Mouse (Mus musculus) cerebellum, postnatal 14 days (tissue): ENCODE measurements around the gene Ptprg.
A peak's percentile ranks its signal among the peaks of the same experiment; 100 is the strongest.

ENCODE experiments used
- DNase-seq, 2 experiments: peaks; one replicate each; pipeline ENCODE4 v3.0.0; 2021; ENCODE audit warnings: mixed read lengths in 2 of 2

Ptprg gene

DNA sequence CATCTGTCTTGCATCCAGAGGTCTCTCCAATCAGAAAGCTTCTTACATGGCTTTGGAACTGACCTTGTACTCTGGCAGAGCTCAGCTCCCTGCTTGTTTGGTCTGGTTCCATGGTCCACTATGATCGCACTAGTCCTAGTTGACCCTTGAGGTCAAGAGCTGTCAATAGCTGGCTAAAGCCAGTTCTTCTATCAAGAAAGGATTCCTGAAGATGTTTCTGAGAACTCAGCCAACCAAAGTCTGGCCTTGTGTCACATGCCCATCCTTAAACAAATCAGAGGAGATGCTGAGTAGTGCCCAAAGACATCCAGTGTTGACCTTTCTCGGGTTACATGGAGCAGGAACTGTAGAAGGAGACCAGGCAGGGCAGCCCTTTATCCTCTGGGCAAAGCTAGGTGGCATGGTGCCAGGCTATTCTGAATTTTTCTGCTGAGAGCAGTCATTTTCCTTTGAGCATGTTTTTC is 559.2 kb downstream of the Ptprg start:
- DNase-seq: peak; percentile 59 to 67

DNA sequence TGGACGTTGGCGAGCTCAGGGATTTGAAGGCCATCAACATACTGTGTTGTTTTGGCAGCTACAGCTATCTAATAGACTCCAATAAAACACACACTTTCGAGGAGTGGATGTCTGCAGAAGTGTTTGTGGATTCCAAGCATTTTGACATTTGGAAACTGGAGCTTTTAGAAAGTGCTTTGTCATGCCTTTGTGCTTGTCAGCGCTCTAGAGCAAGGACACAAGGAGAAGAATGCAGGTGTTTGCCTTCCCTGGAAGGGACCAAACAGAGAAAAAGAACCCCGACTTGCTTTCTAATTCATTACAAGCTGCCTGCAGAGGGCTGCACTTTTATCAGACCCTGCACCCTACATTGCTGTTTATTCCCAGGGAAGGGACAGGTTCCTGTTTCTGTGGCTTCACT is 560.0 kb downstream of the Ptprg start:
- no peak for DNase-seq

DNA sequence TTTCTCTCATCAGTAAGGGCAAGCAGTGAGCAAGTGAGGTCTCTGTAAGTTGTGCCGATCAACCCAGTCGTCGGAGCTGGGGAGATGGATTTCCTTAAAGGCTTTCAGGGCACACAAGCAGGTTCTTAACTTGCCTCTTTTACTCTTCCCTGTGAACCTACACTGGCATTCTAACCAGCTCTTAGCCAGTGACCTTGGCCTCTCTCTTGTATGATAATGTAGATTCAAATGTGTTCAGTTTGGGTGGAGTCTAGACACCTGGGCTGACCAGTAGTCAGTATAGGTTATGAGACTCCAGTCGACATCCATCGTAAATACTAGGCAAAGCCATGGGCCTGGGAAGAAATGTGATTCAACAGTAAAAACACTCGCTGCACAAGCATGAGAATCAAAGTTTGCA is 560.7 kb downstream of the Ptprg start:
- DNase-seq: no peak

DNA sequence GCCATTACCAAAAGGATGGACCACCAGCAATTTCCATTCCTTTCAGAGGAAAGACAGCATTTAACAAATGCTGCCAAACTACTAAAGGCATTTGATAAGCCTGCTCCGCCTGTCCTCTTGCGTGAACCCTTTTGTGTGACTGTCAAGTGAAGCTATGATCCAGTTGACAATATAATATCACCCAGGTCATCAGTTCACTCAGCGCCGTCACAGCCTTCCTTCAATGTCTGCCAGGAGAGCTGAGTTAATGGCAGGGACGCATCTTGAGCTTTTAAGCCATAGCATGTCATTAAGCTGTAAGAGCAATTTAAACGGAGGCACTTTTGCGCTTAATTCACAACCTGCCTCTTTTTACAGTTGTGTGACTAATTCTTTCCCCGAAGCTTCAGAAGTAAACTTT is 565.9 kb downstream of the Ptprg start:
- DNase-seq: no peak

DNA sequence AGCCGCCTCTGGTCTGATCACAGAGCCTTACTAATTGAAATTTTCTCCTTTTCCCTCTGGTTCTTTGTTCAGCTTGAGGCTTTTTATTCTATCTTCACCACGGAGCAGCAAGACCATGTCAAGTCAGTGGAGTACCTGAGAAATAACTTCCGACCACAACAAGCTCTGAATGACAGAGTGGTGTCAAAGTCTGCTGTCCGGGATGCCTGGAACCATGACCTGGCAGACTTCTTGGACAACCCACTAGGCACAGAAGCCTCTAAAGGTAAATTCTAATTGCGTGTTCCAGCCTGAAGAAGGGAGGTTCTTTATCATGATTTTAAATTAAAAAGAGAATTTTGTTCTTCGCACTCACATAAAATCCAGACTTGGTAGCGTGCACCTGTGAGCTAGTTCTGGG is 568.6 kb downstream of the Ptprg start:
- no peak for DNase-seq

DNA sequence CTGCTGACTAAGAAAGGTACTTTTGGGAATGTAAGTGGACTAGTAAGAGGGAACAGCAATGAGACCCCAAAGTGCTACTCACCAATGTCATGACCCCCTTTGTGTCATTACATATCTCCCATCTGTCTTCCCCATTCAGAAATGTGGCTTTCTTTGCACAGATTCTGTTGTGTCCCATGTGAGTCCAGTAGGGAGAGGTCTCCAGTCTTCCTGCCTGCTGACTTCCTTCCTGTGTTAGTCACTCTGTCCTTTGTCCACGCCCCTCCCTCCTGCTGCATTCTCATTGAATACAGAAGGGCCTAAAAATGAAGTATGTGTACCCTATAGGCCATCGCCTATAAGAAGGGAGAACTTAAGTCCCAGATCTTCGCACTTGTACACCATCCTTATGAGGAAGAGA is 571.4 kb downstream of the Ptprg start:
- DNase-seq: no peak

DNA sequence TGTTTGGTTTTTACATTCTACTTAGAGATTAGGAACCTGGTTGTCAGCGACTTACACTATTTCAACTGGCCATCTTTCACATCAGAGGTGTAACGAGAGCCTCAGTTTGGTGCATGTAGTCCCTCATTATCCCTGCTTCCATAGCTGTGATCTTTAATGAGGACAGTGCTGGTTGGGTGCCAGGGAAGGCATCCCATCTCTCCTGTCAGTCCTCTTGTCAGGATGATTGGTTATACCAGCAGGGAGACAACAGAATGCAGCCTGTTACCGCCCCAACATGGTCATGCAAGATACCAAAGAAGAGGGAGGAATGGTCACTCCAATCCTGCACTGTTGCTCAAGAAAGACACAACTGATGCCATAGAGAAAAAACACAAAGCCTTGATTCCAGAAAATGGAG is 574.6 kb downstream of the Ptprg start:
- DNase-seq: peak; percentile 28 to 56

DNA sequence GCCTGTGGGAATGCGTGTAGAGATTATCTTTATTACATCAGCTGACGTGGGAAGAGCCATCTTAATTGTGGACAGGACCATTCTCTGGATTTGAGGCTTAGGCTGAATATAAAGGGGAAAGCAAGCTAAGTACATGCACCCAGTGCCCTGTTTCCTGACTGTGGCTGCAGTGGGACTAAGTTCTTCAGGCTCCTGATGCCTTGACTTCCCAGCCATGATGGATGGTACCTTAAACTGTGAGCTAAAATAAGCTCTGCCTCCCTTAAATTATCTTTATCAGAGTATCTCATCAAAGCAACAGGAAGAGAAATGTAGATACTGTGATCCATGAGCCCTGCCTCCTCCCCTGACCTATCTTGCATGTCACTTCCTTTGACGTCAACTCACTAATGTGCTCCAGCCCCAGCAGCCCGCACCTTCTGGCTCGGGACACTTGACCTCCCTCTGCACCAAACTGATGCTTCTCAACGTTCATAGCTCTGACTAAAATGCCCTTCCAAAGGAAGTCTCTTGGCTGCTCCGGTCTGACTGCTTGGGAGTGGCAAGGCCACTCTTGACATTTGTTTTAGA is 578.8 kb downstream of the Ptprg start:
- no peak for DNase-seq

DNA sequence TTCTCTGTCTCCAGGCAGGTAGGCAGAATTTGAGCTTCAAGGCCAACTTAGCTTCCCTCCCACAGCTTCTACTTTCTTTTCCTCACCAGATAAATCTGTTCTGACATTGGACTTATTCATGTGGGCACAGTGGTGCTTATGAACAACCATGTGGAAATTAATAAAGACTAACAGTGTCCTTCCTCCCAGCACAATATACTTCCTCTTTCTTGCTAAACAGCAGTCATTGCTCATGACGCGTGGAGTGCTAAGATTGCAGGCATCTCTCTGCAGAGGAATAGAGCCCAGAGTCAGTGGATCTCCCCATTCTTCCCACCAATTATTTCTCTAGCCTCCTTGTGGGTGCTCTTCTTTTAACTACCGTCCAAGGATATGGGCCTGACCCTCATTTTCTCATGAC is 579.8 kb downstream of the Ptprg start:
- no peak for DNase-seq

DNA sequence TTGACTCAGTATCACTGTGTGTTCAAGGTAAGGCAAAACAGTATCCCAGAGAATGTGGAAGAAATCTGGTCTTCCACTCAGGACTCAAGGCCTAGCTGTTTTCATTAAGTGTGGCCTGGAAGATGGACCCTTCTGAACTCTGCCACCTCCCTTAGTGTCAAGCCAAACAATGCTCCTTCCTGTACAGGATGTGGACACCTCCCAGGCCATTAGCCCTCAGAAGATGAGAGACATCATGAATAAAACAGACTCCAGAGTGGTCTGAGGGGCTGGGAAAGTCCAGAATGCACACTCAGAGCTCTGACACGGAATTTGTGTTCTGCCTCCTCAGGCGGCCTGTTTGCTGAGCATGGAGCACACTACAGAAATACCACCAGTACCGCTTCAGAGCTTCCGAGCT is 581.2 kb downstream of the Ptprg start:
- no peak for DNase-seq

DNA sequence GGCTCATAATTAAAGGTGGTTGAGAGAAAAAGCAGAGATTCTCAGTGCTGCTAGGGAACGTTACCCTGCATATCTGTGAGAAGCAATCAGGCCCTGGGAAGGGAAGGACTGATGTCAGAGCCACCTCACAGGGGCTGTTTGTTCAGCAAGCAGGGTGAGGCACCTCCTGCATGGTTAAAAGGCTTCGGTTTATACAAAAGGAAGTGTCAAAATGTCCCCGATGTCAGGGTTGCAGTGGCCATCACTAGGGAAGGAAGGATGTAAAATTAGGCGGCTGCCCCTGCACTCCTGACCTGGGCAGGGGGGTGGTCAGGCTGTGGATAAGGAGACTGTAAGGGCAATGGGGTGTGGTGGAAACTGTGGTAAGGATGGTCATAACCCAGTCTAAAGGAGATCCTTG is 583.2 kb downstream of the Ptprg start:
- DNase-seq: no peak

DNA sequence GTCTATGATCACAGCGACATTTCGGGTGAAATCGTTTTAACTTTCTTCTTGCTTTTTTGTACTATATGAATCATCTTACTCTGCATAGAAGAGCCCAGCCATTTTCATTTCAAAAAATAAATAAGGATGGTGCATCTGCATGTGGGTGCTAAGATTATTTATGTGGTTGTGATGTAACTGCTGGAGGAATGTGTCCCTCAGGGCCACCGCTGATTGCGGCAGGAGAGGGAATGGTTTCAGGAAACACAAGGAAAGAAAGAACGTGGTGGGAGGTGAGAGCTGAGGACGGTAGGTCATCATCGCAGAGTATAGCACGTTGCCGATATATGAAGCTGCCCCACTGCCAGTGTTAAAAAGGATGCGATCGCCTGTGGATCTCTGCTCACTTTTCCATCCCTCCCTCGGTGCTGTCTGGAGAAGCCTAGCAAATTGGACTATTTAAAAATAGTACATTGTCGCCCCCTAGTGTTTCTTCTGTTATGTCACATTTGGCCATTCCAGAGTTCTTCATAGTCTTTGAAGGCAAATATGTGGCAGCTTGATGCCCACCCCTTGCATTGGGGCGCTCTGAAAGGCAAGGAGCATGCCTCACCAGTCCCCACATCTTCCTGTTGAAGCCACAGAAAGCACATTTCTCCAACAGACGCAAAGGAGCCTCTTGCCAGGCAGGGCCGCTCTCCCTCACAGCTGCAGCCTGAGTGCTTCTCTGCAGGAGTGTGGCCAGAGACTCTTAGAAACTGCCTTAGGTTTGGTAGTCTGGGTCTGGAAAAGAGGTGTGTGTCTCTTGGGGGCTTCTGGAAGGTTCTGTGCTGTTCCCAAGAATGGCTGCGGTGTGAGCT is 586.5 kb downstream of the Ptprg start:
- DNase-seq: peak; percentile 75 to 79

DNA sequence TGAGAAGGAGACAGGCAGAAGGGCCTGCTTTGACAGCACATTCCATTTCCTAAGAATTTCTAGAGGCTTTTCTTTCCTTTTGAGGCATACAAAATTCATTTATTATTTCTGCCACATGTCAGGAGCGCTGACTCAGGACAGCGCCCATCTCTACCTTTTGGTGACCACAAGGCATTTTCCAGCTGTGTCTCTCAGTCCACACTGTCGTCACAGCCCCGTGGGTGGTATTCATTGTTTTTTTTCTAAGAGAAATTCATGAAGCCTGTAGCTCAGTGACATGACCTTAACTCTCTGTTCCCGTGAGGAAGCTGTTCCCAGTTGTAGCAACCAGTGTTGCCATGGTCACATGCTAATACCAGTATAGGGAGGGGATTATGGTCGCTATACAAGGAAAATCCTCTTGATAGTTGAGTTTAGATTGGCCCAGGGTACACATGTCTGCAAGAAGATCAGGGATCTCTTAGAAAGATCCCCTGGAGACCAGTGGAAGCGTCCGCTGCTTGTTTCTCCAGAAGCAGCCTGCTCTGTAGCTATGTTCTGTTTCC is 590.7 kb downstream of the Ptprg start:
- no peak for DNase-seq

DNA sequence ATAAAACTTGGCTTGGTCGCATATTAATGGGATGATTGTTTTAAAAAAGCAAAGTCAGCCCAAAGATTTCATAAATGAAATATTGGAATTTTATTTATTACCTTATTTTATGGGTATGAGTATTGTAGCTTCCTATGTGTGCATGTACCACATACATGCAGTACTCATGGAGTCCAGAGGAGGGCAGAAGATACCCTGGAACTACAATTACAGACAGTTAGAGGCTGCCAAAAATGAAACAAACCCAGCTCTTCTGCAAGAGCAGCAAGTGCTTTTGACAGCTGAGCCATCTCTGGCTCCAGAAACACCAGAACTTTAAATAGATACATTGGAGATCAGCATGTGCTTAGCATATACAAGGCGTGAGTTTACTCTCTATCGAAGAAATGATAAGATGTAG is 592.6 kb downstream of the Ptprg start:
- peak in 1 of 2 experiments; percentile 32 for DNase-seq

DNA sequence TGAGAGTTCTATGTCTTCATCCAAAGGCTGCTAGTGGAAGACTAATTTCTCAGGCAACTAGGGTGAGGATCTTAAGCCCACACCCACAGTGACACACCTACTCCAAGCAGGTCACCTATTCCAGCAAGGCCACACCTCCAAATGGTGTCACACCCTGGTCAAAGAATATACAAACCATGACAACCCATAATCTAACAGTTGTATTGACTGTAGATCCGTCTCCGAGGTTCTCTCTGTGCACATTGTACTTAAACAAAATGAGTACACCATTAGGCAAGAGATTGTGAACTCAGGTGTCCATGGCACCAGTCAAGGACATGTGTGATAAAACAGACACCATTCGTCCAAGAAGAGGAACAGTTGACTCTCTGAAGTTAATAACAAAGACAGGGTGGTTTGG is 596.2 kb downstream of the Ptprg start:
- DNase-seq: no peak

DNA sequence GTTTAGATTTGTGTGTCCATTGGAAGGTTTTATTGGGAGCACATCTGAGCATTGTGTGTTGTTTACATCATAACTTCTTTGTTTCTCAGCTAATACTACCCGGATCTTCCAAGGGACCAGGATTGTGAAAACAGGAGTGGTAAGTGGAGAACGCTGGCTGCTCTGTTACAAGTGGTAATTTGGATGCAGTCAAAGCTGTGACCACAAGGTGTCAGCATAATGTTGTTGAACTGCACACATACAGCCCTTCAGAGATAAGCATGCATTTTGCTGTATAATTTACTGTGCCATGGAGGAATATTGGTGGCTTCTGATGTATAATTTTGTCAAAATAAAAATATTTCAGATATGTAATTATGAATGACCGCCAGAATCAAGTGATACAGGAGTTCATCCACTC is 598.6 kb downstream of the Ptprg start:
- DNase-seq: peak; percentile 84

DNA sequence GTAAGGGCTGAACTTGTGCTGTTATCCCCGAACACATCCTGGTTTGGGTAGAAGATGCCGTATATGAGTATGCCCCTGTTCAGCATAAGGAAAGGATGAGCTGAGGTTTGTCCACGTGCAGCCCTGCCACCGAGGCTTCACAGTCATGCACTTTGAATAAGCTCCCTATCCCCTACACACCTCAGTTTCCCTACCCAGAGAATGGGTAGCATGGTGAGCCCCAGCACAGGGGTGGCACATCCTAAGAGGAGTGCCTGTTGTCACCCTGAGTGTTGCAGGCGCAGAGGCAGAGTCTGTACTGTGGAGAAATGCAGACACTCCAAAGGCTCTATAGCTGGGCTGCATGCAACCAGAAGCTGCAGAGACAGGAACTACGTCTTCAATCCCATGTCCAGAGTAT is 599.4 kb downstream of the Ptprg start:
- no peak for DNase-seq

DNA sequence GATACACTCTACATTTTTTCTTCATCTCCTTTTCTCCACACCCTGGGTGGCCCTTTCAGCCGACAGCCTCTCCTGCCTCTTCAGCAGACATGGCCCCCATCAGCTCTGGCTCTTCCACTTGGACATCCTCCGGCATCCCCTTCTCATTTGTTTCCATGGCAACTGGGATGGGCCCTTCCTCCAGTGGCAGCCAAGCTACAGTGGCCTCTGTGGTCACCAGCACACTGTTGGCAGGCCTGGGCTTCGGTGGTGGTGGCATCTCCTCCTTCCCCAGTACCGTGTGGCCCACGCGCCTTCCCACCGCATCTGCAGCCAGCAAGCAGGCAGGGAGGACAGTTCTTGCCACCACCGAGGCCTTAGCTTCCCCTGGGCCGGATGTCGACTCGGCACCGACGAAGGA is 600.3 kb downstream of the Ptprg start:
- DNase-seq: peak; percentile 18 to 22

DNA sequence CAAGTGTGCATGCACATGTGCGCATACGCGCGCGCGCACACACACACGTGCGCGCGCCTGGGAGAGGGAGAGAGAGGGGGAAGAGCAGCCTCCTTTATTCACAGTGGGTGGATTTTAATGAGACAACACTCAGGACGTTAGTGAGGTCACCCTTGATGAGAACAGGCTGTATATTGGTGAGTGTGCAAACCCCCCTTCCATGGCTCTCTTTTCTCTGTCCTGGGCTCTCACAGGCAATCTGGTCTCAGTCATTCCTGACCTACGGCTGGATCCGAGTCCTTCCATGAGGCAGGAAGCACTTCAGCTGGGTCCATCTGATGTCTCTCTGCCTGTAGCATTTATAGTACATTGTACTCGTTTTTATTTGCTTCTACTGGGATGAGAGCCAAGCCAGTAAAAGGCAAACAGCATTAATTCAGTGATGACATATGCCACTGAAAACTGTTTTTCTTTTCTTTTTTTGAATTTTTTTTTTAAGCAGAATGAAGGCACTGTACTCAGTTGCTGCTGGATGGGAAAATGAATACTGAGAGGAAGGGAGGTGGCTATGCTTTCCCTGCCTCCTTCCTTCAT is 608.5 kb downstream of the Ptprg start:
- no peak for DNase-seq

DNA sequence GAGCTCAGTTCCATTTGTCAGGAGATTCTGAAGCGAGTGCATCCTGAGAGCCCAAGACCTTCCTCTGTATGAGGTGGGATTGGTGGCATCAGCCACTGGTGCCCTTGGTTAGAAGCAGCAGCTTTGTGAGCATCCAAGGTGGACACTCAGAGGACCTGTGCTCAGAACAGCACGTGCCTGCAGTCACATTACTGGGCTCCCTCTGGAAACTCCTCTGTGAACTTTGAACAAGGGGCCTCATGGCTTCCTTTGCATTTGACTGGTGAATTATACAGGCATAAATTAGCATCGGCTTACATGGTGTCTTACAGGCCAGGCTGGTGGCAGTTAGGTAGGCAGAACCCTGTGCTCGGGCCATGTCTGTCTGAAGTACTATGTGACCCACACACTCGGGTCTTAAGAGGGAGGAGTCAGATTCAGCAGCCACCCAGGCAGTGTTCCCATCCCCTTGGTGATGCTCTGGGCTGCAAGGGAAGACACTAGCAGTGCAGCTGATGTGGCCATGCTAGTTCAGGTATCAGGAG is 609.1 kb downstream of the Ptprg start:
- DNase-seq: no peak

DNA sequence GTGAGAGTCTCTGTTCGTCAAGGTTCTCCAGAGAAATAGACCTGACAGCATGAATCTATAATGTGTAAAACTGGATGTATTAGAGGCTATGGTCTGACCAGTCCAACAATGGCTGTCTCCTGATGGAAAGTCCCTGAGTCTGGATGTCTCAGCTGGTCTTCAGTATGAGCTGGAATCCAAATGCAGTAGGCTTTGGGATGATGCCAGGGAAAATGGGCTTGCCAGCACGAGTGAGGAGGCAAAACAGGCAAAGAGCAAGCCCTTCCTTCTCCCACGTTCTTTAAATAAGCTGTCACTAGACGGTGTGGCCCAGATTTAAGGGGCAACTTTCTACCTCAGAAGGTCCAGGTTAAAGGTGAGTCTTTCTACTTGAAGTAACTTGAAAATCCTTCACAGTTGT is 609.9 kb downstream of the Ptprg start:
- DNase-seq: peak; percentile 68

DNA sequence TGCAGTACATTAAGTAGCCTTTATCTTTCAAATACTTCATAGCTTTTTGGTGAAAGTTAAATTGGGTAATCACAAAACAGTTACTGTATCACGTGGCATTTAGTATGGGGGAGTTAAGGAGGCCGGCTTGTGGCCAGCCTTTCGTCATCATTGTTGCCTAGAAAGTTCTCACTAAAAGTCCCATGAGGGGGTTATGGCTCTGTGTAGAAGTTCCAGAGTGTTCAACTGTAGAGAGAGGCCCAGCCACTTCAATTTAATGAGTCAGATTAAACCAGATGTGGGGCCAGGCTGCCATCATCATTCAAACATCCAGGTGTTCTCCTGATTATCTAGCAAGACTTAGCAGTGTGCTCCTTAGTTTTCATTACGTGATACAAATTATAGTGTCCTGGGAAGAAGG is 613.9 kb downstream of the Ptprg start:
- DNase-seq: no peak

DNA sequence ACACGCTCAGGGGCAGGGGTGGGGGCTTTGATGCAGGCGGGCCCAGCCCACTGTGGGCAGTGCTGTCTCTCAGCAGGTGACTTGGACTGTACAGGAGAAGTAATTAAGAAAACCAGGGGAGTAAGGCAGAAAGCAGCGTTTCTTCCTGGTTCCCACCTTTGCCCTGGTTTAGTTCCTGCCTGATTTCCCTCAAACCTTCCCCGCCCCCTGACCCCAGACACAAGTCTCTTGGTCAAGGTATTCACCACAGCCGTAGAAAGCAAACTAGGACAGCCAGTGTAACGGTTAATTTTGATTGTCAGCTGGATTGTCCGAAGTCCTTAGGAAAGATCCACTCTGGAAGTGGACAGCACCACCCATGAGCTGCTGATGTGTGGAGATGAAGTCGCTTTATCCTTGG is 614.3 kb downstream of the Ptprg start:
- no peak for DNase-seq

DNA sequence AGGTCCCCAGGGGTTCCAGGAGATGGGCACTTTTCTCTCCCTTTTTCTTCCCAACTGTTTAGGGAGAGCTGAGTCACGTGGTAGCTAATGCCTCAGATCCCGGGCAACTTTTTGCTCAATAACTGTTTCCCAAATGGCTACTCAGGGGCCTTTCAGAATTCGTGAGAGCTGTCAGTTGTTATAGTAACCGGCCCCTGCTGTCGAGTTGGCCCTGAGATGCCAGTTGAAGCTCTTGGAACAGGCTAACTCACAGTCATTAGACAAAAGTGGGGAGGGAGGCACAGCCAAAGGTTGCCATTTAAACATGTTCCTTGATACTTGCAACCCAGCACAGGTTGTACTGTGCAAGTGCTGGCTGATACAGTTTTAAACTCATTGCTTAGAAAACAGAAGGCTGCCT is 624.1 kb downstream of the Ptprg start:
- peak; percentile 70 to 73 for DNase-seq
